Mouse (Mus musculus) lung, embryonic 14.5 days (tissue): Measurements from ENCODE around the gene Gcc2. TPM values are rescaled to one million over a fixed set of nuclear protein-coding genes. Genes with fewer than 3 reads are reported as not detected.
"Not testable (repeated sequence)": the region's sequence is repeated elsewhere in the genome, so short reads cannot be mapped to it uniquely, and the experiment has no call there.

Source experiments
- ATAC-seq: fragments of 200-750 bp; cut with Nextera tagmentation; 2 replicates; pipeline ENCODE4 v1.8.0; 2017; ENCODE audit warnings: mild to moderate bottlenecking, moderate TSS enrichment, moderate library complexity; ENCODE audit not compliant: insufficient read depth
- DNase-seq: peaks from one replicate; pipeline ENCODE4 v3.0.0-alpha.2; 2015
- H3K27ac ChIP-seq: fragments of 300-500 bp; sonication (generic); 2 replicates; pipeline ENCODE4 v1.5.1; 2014; ENCODE audit warnings: low read depth, mild to moderate bottlenecking, moderate library complexity
- H3K27me3 ChIP-seq: fragments of 300-500 bp; sonication (generic); 2 replicates; pipeline ENCODE4 v1.6.1; 2014; ENCODE audit warnings: low read length, control low read depth; ENCODE audit not compliant: insufficient read depth
- H3K36me3 ChIP-seq: fragments of 300-500 bp; sonication (generic); 2 replicates; pipeline ENCODE4 v1.6.1; 2014; ENCODE audit warnings: control low read depth; ENCODE audit not compliant: insufficient read depth
- H3K4me1 ChIP-seq: fragments of 300-500 bp; sonication (generic); 2 replicates; pipeline ENCODE4 v1.6.1; 2014; ENCODE audit warnings: antibody characterized with exemption, control low read depth; ENCODE audit not compliant: insufficient read depth
- H3K4me2 ChIP-seq: fragments of 300-500 bp; sonication (generic); 2 replicates; pipeline ENCODE4 v1.6.1; 2014; ENCODE audit warnings: mild to moderate bottlenecking
- H3K4me3 ChIP-seq: fragments of 300-500 bp; sonication (generic); 2 replicates; pipeline ENCODE4 v1.5.1; 2014; ENCODE audit warnings: low read depth, low read length
- H3K9ac ChIP-seq: fragments of 300-500 bp; sonication (generic); 2 replicates; pipeline ENCODE4 v1.6.1; 2014
- H3K9me3 ChIP-seq: fragments of 300-500 bp; sonication (generic); 2 replicates; pipeline ENCODE4 v1.6.1; 2016; ENCODE audit warnings: low read depth, low read length, control low read depth
- CTCF ChIP-seq: IDR thresholded peaks from 2 replicates; pipeline ENCODE4 v1.5.1; 2016; ENCODE audit warnings: antibody characterized with exemption, low read depth
- WGBS: fragments of 180-500 bp; shearing (Covaris S2); extraction: QIAGEN DNeasy Blood & Tissue Kit; methylation state at CpG from one replicate; pipeline ENCODE4 v1.1.7; 2014; 5-methylcytosine and 5-hydroxymethylcytosine counted together
- polyA plus RNA-seq: library from polyadenylated mRNA; unstranded; fragments of >200 nt; fragmentation: Nextera tagmentation; extraction: Ambion mirVana; gene quantifications from 2 replicates; pipeline ENCODE4 v1.2.1, GENCODE M21; 2014

The Gcc2 gene
- polyA plus RNA-seq, 1 experiment from 2014 or later, result 69.1 TPM

GRCm38 (mm10) chr10:58322361-58323027, 67.2 kb downstream of the Gcc2 start:
- Histone ChIP-seq H3K4me1 (peaks cover 11% of the 10 kb centered on the region), H3K9me3 (no peaks in the 10 kb centered on the region), H3K27me3 (no peaks in the 10 kb centered on the region), H3K9ac (0 out of 2 replicates have a peak overlapping the region, but pooled peaks have one; percentile 38), H3K4me3 (peak overlapping the region; percentile 87), H3K36me3 (no peaks in the 10 kb centered on the region), H3K4me2 (peak overlapping the region; percentile 57), H3K27ac (peak overlapping the region; percentile 87)
- 23% methylated on average over 6 of the region's 6 CpGs for WGBS
- DNase-seq (peak; percentile 8), ATAC-seq (no peak)
- TF ChIP-seq CTCF, result no peak

GRCm38 (mm10) chr10:58323028-58323991, 68.0 kb downstream of the Gcc2 start, which contains the start of gene Lims1:
TSS of gene Lims1 (plus strand) at chr10:58323466.
- Histone ChIP-seq H3K27me3 (no peaks in the 10 kb centered on the region), H3K9ac (peak within 1 kb of the TSS; percentile 85), H3K27ac (peak within 1 kb of the TSS; percentile 91), H3K4me3 (peak within 1 kb of the TSS; percentile 87), H3K36me3 (no peaks in the 10 kb centered on the region), H3K4me2 (peak within 1 kb of the TSS; percentile 67), H3K9me3 (no peaks in the 10 kb centered on the region), H3K4me1 (peaks cover 11% of the 10 kb centered on the region)
- TF ChIP-seq CTCF, result no peak
- peak; percentile 98 for ATAC-seq
- DNase-seq, result peak; percentile 100
- under 1% methylated on average over 83 of the region's 86 CpGs for WGBS

GRCm38 (mm10) chr10:58326271-58326670, 71.0 kb downstream of the Gcc2 start:
- Histone ChIP-seq H3K27me3 (no peaks in the 10 kb centered on the region), H3K4me2 (peak overlapping the region; percentile 38), H3K36me3 (peaks cover 3% of the 10 kb centered on the region; the same call in 1 of the 2 replicates), H3K9me3 (no peaks in the 10 kb centered on the region), H3K4me1 (peaks cover 11% of the 10 kb centered on the region), H3K9ac (no peak overlapping the region; the same call in 1 of the 2 replicates), H3K27ac (no peak overlapping the region), H3K4me3 (peak overlapping the region; percentile 6; the same call in 1 of the 2 replicates)
- no peak for TF ChIP-seq CTCF
- DNase-seq, result no peak
- ATAC-seq, result no peak
- WGBS, result 66% methylated on average over 3 of the region's 3 CpGs

GRCm38 (mm10) chr10:58327836-58328235, 72.5 kb downstream of the Gcc2 start:
- not testable (repeated sequence) for H3K36me3 ChIP-seq, H3K9me3 ChIP-seq, H3K9ac ChIP-seq, DNase-seq, H3K27ac ChIP-seq, ATAC-seq, H3K4me2 ChIP-seq, H3K27me3 ChIP-seq, H3K4me3 ChIP-seq
- 89% methylated on average over 6 of the region's 6 CpGs for WGBS
- peaks cover 11% of the 10 kb centered on the region for H3K4me1 ChIP-seq

GRCm38 (mm10) chr10:58328517-58329108, 73.3 kb downstream of the Gcc2 start:
- ATAC-seq, result no peak
- H3K4me2 ChIP-seq, result no peak overlapping the region
- peaks cover 11% of the 10 kb centered on the region for H3K4me1 ChIP-seq
- H3K4me3 ChIP-seq, result no peak overlapping the region
- peaks cover 3% of the 10 kb centered on the region; the same call in 1 of the 2 replicates for H3K36me3 ChIP-seq
- no peak overlapping the region for H3K27ac ChIP-seq
- TF ChIP-seq CTCF, result no peak
- H3K27me3 ChIP-seq, result no peaks in the 10 kb centered on the region
- DNase-seq, result no peak
- 94% methylated on average over 8 of the region's 8 CpGs for WGBS
- H3K9ac ChIP-seq, result no peak overlapping the region
- H3K9me3 ChIP-seq, result no peaks in the 10 kb centered on the region

- no peak overlapping the region for H3K9ac ChIP-seq
Observed at GRCm38 (mm10) chr10:58330635-58331034, 75.3 kb downstream of the Gcc2 start.

More at GRCm38 (mm10) chr10:58330635-58331034, 75.3 kb downstream of the Gcc2 start:
- no peaks in the 10 kb centered on the region for H3K27me3 ChIP-seq
- peaks cover 3% of the 10 kb centered on the region; the same call in 1 of the 2 replicates for H3K36me3 ChIP-seq
- H3K9me3 ChIP-seq, result no peaks in the 10 kb centered on the region
- H3K4me3 ChIP-seq, result no peak overlapping the region
- ATAC-seq, result no peak
- no peak for TF ChIP-seq CTCF
- no peak overlapping the region for H3K4me2 ChIP-seq
- H3K27ac ChIP-seq, result no peak overlapping the region
- DNase-seq, result no peak
- H3K4me1 ChIP-seq, result peaks cover 5% of the 10 kb centered on the region
